In genomic region chr1:160212703-160213669, GRCm38 (mm10) we compare ENCODE assay signal across 8 mouse cellular contexts. TPM values are rescaled to one million over a fixed set of nuclear protein-coding genes. Genes with fewer than 3 reads are reported as not detected.
DNase-seq lines count a peak whose midpoint lies in the region; ATAC-seq and TF ChIP-seq lines count a peak whose summit lies in the region.

Gene Cacybp, minus strand, starts transcription at chr1:160212875.

- peak within 1 kb of the TSS; percentile 71 for H3K4me2 ChIP-seq in forebrain, embryonic 12.5 days
- H3K4me2 ChIP-seq in heart, postnatal 0 days (ENCODE audit: low read depth, low read length) = peak within 1 kb of the TSS; percentile 83
- peak within 1 kb of the TSS; percentile 73 for H3K4me2 ChIP-seq in liver, embryonic 16.5 days (ENCODE audit: low read depth, low read length)
- H3K4me2 ChIP-seq in neural tube, embryonic 13.5 days = peak within 1 kb of the TSS; percentile 85

- peak within 1 kb of the TSS; percentile 96 for H3K9ac ChIP-seq in forebrain, embryonic 12.5 days
- H3K9ac ChIP-seq in heart, postnatal 0 days (replicated peaks; ENCODE audit: low read depth, low read length) = peak within 1 kb of the TSS; percentile 91
- H3K9ac ChIP-seq in liver, embryonic 16.5 days (ENCODE audit: low read depth, low read length) = peak within 1 kb of the TSS; percentile 92
- H3K9ac ChIP-seq in neural tube, embryonic 13.5 days = peak within 1 kb of the TSS; percentile 93

- H3K9me3 ChIP-seq in E14TG2a.4 (ENCODE audit: low read length) = no peaks in the 10 kb centered on the region
- no peaks in the 10 kb centered on the region for H3K9me3 ChIP-seq in forebrain, embryonic 12.5 days
- H3K9me3 ChIP-seq in heart, postnatal 0 days (replicated peaks; ENCODE audit: control insufficient read depth, low read length) = no peaks in the 10 kb centered on the region
- H3K9me3 ChIP-seq in liver, embryonic 16.5 days (replicated peaks; ENCODE audit: control insufficient read depth, low read length) = no peaks in the 10 kb centered on the region
- H3K9me3 ChIP-seq in neural tube, embryonic 13.5 days = no peaks in the 10 kb centered on the region

- H3K27ac ChIP-seq in forebrain, embryonic 12.5 days = peak within 1 kb of the TSS; percentile 99
- peak within 1 kb of the TSS; percentile 99 for H3K27ac ChIP-seq in heart, postnatal 0 days (ENCODE audit: low read depth)
- H3K27ac ChIP-seq in liver, embryonic 16.5 days (ENCODE audit: low read length) = peak within 1 kb of the TSS; percentile 97
- peak within 1 kb of the TSS; percentile 99 for H3K27ac ChIP-seq in neural tube, embryonic 13.5 days (replicated peaks)
- peak within 1 kb of the TSS; percentile 99 for H3K27ac ChIP-seq in testis, adult 2 months (ENCODE audit: control insufficient read depth, insufficient read depth, low read depth, low read length)

- peak; percentile 69 for TF ChIP-seq EP300 in heart, postnatal 0 days (IDR thresholded peaks at IDR 0.05; ENCODE audit: low read depth)

- WGBS in forebrain, embryonic 12.5 days = under 1% methylated on average over 76 of the region's 76 CpGs
- under 1% methylated on average over 76 of the region's 76 CpGs for WGBS in heart, postnatal 0 days
- WGBS in liver, embryonic 16.5 days (ENCODE audit: insufficient replicate concordance) = under 1% methylated on average over 76 of the region's 76 CpGs
- WGBS in neural tube, embryonic 13.5 days = under 1% methylated on average over 76 of the region's 76 CpGs

- peak within 1 kb of the TSS; percentile 96 for H3K4me3 ChIP-seq in E14TG2a.4 (replicated peaks; ENCODE audit: low read length)
- peak within 1 kb of the TSS; percentile 90 for H3K4me3 ChIP-seq in forebrain, embryonic 12.5 days (replicated peaks)
- H3K4me3 ChIP-seq in heart, postnatal 0 days (ENCODE audit: low read depth, low read length) = peak within 1 kb of the TSS; percentile 71
- peak within 1 kb of the TSS; percentile 82 for H3K4me3 ChIP-seq in liver, embryonic 16.5 days (ENCODE audit: low read depth, low read length)
- H3K4me3 ChIP-seq in neural tube, embryonic 13.5 days = peak within 1 kb of the TSS; percentile 79
- peak within 1 kb of the TSS; percentile 99 for H3K4me3 ChIP-seq in testis, adult 2 months (ENCODE audit: control insufficient read depth, low read depth, low read length)

- ATAC-seq in forebrain, embryonic 12.5 days (ENCODE audit: low FRiP score) = peak; percentile 96
- peak; percentile 97 for ATAC-seq in heart, postnatal 0 days (ENCODE audit: insufficient read depth, low read depth)
- ATAC-seq in liver, embryonic 16.5 days (ENCODE audit: low read depth) = peak; percentile 96
- peak; percentile 97 for ATAC-seq in neural tube, embryonic 13.5 days (ENCODE audit: low read depth)

- peaks cover 55% of the 10 kb centered on the region for H3K4me1 ChIP-seq in E14TG2a.4 (replicated peaks; ENCODE audit: low read depth, low read length)
- H3K4me1 ChIP-seq in forebrain, embryonic 12.5 days = peaks cover 22% of the 10 kb centered on the region
- peaks cover 16% of the 10 kb centered on the region for H3K4me1 ChIP-seq in heart, postnatal 0 days (ENCODE audit: control insufficient read depth, insufficient read depth)
- peaks cover 17% of the 10 kb centered on the region for H3K4me1 ChIP-seq in liver, embryonic 16.5 days (ENCODE audit: control insufficient read depth, low read depth, low read length)
- peaks cover 35% of the 10 kb centered on the region for H3K4me1 ChIP-seq in neural tube, embryonic 13.5 days (replicated peaks)
- peaks cover 3% of the 10 kb centered on the region; the same call in 1 of the 2 replicates for H3K4me1 ChIP-seq in testis, adult 2 months (ENCODE audit: control insufficient read depth, insufficient read depth, low read length)

- peak; percentile 99 for DNase-seq in c-Kit-positive CD71-positive TER-119-positive erythroid progenitor cells, embryonic 14.5 days (ENCODE audit: low spot score)
- DNase-seq in heart, postnatal 0 days (ENCODE audit: low spot score) = peak; percentile 98
- peak; percentile 100 for DNase-seq in kidney, postnatal 4 days

- TF ChIP-seq CTCF in E14TG2a.4 (conservative IDR thresholded peaks at IDR 0.05; ENCODE audit: low read length) = peak; percentile 45
- TF ChIP-seq CTCF in heart, postnatal 0 days (IDR thresholded peaks at IDR 0.05; ENCODE audit: low read depth) = peak; percentile 75
- peak; percentile 71 for TF ChIP-seq CTCF in testis, adult 2 months (IDR thresholded peaks at IDR 0.05; ENCODE audit: control insufficient read depth, insufficient read depth, insufficient replicate concordance, low read depth, low read length)

- no peaks in the 10 kb centered on the region for H3K27me3 ChIP-seq in E14TG2a.4 (ENCODE audit: insufficient read depth, low read length)
- H3K27me3 ChIP-seq in forebrain, embryonic 12.5 days = no peaks in the 10 kb centered on the region
- H3K27me3 ChIP-seq in heart, postnatal 0 days (ENCODE audit: control insufficient read depth, insufficient read depth, low read length) = no peaks in the 10 kb centered on the region
- H3K27me3 ChIP-seq in liver, embryonic 16.5 days (ENCODE audit: control insufficient read depth, insufficient read depth, low read depth, low read length) = no peaks in the 10 kb centered on the region
- H3K27me3 ChIP-seq in neural tube, embryonic 13.5 days = no peaks in the 10 kb centered on the region
- no peaks in the 10 kb centered on the region for H3K27me3 ChIP-seq in testis, adult 2 months (ENCODE audit: control insufficient read depth, insufficient read depth, low read length)

- H3K36me3 ChIP-seq in E14TG2a.4 (ENCODE audit: insufficient read depth, low read length) = peaks cover 24% of the 10 kb centered on the region
- H3K36me3 ChIP-seq in forebrain, embryonic 12.5 days (replicated peaks) = no peaks in the 10 kb centered on the region
- peaks cover 4% of the 10 kb centered on the region; the same call in 1 of the 2 replicates for H3K36me3 ChIP-seq in heart, postnatal 0 days (replicated peaks; ENCODE audit: control insufficient read depth, insufficient read depth, low read length)
- H3K36me3 ChIP-seq in liver, embryonic 16.5 days (ENCODE audit: control insufficient read depth, insufficient read depth) = no peaks in the 10 kb centered on the region
- 0 out of 2 replicates have a peak, but pooled peaks cover 3% of the 10 kb centered on the region for H3K36me3 ChIP-seq in neural tube, embryonic 13.5 days
- no peaks in the 10 kb centered on the region for H3K36me3 ChIP-seq in testis, adult 2 months (ENCODE audit: control insufficient read depth, insufficient read depth, low read length)

- TF ChIP-seq POLR2A in testis, adult 2 months (IDR thresholded peaks at IDR 0.05; ENCODE audit: control insufficient read depth, low read depth, low read length) = peak; percentile 76

RNA-seq across cellular contexts. Expression of gene Cacybp, which starts in this region (rescaled TPM):
- polyA plus RNA-seq in forebrain, embryonic 12.5 days (2016; fragmentation: Nextera tagmentation; extraction: Ambion mirVana) = 296 and 305 TPM in 2 replicates
- 33.7 and 38.2 TPM in 2 replicates for total RNA-seq in heart, postnatal 0 days (2014; rRNA removed; ENCODE audit: low replicate concordance)
- polyA plus RNA-seq in heart, postnatal 0 days (2015; fragmentation: Nextera tagmentation; extraction: Ambion mirVana) = 124 and 131 TPM in 2 replicates
- 87.0 and 94.7 TPM in 2 replicates for polyA plus RNA-seq in liver, embryonic 16.5 days (2015; fragmentation: Nextera tagmentation; extraction: Ambion mirVana)
- 273 and 285 TPM in 2 replicates for polyA plus RNA-seq in neural tube, embryonic 13.5 days (2015; fragmentation: Nextera tagmentation; extraction: Ambion mirVana)
- 7.3 and 9.8 TPM in 2 replicates for polyA plus RNA-seq in testis, adult 2 months (2012; rRNA removed)

Comparison
In these comparisons a context has a peak if more than half of its experiments do, and no peak if none do; other contexts are left out.
1. Peak in every context shown above with its lines: DNase-seq, ATAC-seq, H3K4me3 ChIP-seq and H3K27ac ChIP-seq.